Mouse (Mus musculus) adipocyte (in vitro differentiated cells): Measurements from ENCODE around the gene Trmo.

ENCODE experiments used
- DNase-seq: peaks from one replicate; pipeline ENCODE4 v3.0.0-alpha.2; 2016; ENCODE audit warnings: low spot score

The Trmo gene

DNA sequence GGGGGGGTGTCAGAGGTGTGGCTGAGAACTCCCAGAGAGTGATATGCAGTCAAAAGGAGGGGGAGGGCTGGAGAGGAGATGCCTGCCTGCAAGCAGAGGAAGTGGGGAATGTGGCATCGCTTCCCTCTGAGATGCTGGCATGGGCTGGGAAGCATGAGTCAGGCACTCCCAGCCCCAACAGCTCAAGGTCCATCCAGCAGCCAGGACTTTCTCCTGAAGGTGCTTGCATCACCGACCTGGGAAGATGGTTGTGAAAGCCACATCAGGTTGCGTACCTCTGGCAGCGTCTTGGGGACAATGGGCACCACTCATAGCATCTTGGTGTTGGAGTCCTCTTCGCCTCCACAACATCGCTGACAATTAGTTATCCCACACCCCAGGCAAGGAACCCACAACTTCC is 18.8 kb downstream of the Trmo start:
- no peak for DNase-seq

DNA sequence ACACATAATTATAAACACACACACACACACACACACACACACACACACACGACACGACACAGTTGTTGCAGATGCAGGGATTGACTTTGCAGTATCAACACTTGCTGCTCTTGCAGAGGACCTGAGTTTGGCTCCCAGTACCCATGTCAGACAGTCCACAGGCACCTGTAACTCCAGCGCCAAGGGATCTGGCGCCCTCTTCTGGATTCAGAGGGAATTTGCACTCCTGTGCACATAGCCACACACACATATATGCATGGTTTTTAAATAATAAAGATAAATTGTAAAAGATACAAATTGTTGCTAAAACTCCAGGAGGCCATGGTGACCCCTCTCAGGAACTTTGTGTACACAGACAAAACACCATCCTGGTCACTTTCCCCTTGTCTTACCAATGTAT is 20.2 kb downstream of the Trmo start:
- DNase-seq: no peak

DNA sequence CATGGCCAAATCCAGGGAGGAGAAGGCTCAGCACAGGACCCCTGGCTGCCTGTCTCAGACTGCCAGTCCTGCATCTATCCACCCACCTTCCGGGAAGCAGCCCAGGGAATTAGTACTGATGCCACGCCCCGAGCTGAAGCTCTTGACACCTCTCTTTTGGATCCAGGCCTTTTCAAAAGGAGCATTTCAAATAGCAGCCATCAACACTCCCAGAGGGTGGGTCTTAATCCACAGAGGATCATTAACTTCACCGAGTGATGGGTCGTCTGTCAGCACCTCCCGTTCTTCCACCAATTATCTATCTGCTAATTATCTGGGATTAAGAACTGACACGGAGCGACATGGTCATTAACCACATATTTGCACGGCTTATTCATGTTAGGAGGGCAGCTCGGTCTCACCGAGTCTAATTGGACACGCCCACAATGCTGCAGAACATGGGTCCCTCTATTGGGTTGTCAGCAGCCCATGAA is 21.7 kb downstream of the Trmo start:
- DNase-seq: no peak

DNA sequence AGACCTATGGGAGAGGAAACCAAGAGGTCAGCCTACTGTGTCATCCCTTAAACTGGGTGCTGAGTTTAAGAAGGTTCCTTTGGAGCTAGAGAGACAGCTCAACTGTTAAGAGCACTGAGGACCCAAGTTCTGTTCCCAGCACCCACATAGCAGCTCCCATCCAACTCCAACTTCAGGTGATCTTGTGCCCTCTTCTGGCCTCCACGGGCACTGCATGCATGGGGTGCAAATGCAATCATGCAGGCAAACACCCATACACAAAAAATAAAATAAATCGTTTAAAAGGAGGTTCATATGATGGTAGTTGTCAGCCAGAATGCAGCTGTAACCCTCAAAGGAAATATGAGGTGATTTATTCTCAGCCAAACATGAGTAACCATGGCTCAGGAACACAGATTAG is 24.9 kb downstream of the Trmo start:
- DNase-seq: no peak

DNA sequence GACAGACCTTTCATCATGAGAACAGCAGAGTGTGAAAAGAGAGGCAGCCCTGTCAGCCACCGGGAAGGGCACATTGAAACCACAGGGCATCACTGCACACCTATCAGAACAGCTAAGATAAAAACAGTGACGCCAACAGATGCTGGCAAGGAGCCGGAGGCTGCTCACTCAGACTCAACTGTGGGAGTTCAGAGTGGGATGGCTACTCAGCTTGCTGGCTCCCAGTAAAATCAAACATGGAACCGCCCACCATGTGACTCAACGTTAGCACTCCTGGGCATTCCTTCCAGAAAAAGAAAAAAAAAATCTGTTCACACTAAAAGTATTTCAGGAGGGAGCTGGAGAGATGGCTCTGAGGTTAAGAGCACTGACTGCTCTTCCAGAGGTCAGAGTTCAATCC is 28.0 kb downstream of the Trmo start:
- no peak for DNase-seq

DNA sequence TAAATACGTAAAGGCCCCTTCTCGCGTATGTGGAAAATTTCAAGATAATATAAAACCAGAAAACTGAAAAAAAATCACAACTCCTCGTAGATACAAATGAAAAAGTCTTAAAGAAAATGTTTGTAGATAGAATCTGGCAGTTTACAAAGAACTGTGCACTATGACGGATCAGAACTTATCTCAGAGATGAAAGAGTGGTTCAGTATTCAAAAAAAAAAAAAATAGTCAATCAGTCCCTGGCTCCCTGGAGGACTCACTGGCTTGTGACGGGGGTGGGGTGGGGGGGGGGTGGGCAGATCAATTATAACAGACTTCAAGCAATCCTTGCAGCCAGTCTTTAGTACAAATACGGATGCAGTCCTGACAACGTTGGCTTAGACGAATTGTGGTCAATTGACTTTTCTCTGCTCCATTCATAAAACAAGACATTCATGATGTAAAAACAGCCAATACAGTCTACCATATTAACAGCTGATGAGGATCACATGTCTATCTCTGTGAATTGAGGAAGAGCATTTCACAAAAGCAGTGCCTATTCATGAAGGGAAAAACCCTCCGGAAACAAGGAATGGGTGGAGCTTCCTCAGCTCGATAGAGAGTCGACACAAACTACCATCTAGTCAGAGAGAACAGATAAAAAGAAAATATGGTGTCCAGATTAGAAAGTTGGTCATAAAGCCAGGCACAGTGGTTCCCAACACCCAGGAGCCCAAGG is 29.5 kb downstream of the Trmo start:
- no peak for DNase-seq

DNA sequence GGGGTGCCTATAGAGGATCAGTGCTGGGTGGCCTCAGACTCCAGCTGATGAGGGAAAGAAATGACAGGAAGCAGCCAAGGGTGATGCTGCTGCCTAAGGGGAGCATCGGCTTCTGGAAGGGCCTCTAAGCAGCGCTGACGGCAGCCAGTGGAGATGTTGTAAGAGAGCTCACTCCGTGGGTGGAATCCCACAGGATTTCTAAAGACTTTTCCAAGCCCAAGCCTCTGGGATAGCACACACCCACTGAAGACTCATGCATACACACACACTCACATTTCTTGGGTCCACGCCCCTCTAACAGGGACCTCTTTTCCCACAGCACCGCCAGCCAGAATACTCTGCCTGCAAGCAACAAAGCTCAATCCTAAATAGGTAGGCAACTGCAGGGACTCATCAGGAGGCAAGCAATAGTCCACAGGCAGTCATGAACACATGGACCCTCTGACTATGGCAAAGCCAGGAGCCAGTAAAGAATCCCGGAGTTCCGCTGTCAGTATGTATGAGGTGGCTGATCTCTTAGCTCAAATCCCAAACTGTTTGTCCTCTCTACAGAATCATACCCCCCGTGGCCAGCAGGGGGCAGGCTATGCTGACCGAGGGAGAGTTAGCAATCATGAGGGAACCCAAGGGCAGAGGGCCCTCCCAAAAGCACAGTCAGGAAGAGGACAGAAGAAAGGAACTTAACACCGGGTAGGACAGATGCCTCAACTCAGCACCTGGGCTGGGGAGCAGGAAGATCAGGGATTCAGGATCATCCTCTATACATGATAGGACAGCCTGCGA is 32.7 kb downstream of the Trmo start:
- peak; percentile 45 for DNase-seq

DNA sequence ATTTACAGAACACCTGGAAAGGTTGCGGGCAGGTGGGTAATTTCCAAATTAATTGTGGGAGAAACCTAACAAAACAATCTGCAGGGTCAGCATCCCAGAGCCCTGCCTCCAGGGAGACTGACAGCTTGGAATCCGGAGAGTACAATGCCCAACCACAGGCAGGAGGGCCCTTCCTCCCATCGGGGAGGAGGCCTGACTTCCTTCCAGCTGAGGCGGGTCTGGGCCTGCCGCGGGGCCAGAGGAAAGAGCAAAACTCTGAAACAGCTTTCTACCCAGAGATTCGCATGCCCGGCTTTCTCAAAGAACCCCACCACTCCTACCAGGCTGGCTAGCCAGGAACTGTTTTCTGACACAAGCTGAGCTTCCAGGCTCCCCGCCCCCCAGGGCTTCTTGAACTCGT is 36.2 kb downstream of the Trmo start:
- DNase-seq: no peak

DNA sequence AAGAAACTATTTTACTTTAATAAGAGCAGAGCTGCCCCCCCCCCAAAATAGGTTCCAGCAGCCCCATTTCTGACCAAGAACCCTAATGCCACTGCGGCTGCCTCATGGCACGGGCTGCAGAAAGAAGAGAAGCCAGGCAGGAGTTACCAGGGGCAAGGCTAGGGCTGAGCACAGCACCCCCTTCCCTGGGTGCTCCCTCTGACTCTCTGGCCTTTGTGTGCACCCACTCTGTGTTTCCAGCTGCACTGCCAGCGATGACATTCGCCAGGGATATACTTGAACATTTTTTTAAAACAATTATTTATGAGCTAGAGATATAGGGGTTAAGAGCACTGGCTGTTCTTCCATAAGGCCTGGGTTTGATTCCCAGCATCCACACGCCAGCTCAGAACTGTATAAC is 39.7 kb downstream of the Trmo start:
- DNase-seq: no peak

DNA sequence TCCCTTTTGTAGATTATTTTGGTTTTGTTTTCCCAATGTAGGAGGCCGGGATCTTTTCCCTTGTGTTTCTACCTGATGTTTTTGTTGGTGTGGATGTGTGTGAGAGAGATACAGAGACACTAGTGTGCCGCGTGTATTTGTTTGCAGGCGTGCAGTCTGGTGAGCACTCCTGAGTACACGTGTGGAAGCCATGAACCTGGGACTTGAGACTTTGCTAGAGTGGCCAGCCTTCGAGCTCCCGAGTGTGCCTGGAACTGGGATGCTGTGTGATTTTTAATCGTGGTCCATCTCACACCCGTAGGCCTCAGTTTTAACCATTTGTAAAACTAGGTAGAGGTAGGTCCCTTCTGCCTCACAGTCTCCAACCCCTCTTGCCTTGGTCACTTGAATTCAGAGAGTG is 40.3 kb downstream of the Trmo start:
- DNase-seq: no peak

DNA sequence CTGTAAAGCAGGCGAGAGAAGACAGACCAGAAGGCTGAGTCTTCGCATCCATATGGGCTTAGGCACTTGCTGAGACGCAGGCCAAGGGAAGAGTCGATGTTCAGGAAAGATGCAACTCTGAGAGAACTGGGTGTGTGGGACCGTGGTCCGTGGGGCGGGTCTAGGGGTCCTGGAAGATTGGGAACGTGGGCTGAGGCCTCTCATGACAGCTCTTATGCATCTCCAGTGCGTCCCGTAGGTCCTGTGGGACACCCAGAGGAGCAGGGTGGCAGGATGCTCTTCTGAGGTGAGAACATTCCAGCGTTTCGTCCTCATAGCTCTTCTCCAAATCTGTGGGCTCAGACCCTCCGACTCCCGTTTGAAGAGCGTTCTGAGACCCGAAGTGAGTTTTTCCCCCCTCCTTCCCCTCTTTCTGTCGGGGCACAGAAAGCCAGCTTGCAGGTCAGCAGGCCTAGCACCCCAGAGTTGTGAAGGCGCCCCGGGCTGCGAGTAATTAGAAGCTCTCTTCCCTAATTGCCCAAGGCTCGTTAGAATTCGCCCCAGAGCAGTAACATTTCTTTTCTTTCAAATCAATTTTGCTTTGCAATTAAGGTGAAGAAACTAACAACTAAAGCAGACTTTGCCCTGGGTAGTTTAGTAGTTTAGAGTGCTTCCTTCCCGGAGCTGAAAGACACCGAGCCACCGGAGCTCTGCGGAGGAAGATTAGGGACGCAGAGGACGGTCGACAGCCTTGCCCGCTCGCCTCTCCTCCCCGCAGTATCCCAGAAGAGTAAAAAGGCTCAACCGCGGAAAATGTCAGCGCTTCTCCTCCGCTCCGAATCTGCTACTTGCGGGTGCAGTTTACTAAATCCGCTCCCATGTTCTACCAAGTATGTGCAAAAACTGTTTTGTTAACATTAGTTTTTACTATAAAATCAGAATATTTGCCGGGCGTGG is 41.4 kb downstream of the Trmo start:
- no peak for DNase-seq

DNA sequence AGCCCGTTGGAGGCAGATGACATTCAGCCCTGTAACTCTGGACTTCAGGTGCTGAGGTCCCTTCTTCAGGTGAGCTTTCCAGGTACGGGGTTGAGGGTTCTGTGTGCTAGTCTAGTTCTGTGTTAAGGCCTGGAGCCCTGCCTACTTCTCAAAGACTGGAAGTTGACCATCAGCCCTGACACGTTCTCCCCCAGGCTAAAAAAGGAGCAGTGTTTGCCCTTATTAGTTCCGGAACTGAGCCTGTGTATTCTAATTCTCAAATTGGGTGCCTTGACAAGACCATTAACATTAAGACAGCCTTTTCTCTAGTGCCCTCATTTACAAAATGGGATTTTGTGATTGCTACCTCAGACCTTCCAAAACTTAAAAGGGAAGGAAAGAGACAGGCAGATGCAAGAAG is 42.1 kb downstream of the Trmo start:
- no peak for DNase-seq

DNA sequence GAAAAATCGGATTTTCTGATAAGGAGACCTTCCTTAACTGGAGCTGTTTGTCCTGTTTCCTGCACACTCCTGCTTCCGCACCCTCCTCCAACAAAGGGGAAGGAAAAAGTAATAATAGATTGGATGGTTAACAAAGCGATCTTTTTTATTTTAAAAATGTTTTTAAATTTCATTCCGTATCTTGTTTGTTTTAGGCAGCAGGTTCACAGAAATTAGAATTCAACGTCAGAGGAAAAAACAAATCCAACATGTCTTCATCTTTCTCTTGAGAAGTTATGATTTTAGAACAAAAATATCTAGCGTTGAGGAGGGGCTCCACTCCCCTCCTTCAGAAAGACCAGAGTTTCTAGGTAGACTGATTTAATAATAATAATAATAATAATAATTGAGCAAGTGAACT is 43.0 kb downstream of the Trmo start:
- DNase-seq: no peak

DNA sequence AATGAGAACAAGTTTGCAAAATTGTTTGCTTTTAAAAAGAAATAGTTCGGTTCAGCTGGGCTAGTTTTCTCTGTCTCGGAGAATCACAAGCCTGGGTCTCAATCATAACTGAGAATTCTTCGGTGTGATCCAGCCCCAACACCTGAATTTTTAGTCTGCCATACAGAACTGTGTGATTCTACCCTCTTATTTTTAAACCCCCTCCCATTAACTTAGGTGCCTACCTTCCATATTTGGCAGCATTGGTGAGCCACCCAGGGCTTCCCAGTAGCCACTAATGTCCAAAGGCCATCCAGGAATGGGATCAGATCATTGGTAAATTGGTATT is 43.5 kb downstream of the Trmo start:
- no peak for DNase-seq

DNA sequence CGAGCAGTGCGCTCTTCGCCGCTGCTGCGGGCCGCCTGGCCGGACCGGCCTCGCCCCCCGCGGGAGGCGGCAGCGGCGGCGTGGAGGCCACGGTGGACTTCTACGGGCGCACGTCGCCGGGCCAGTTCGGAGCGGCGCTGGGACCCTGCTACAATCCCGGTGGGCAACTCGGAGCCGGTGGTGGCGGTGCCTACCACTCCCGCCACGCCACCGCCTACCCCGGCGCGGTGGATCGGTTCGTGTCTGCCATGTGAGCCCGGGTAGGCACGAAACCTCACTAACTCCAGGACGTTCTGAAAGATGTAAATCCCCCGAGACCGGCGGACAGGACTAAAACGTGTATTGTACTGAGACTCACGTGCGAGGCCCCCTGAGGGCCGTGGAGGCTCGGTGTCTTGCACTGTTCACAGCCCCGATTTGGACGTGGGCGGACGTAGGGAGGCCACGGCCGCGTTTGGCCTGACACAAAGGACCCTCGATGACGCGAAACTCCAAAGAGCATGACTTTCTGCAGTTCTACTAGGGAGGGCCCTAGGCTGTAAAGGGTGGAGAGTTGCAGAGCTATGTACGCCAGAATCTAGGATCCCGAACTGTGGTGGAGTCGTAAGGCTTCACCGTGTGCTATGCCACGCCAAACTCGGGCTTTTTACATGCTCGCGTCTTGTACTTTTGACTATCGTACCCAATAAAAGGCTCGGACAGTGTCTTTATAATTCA is 44.0 kb downstream of the Trmo start:
- no peak for DNase-seq

DNA sequence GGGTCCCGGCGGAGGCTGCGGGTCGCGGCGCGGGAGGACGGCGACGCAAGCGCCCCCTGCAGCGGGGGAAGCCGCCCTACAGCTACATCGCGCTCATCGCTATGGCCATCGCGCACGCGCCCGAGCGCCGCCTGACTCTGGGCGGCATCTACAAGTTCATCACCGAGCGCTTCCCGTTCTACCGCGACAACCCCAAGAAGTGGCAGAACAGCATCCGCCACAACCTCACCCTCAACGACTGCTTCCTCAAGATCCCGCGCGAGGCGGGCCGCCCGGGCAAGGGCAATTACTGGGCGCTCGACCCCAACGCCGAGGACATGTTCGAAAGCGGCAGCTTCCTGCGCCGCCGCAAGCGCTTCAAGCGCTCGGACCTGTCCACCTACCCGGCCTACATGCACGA is 44.9 kb downstream of the Trmo start:
- DNase-seq: no peak

DNA sequence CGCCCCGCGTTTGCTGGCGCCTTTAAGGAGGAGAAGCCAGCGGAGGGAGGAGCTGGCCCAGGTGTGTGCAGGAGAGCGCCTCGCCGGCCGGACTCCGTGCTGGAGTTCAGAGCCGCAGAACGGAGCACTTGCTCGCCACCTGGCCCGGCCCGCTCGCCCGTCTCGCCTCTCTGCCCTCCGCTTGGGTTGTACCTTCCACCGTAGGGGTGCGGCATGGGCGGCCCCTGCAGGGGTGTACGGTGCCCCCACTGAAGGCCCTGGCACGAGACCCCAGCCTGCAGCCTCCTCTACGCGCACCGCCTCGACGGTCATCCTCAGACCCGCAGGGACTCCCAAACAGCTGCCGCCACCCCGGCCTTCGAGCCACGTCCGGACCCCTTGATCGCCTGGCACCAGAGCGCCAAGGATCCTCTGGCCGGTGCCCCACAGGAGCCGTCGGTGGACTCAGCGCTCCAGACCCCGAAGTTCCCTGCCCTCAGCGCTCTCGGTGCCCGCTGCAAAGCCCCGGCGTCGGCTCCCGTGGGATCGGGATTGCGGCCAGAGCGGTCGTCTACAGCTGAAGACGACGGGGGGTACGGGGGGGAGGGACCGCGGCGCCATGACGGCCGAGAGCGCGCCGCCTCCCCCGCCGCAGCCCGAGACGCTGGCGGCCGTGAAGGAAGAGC is 45.5 kb downstream of the Trmo start, which contains the start of gene Foxe1:
TSS of gene Foxe1 (plus strand) at position 14 of the 665 bp plus-strand sequence.
- DNase-seq: no peak

DNA sequence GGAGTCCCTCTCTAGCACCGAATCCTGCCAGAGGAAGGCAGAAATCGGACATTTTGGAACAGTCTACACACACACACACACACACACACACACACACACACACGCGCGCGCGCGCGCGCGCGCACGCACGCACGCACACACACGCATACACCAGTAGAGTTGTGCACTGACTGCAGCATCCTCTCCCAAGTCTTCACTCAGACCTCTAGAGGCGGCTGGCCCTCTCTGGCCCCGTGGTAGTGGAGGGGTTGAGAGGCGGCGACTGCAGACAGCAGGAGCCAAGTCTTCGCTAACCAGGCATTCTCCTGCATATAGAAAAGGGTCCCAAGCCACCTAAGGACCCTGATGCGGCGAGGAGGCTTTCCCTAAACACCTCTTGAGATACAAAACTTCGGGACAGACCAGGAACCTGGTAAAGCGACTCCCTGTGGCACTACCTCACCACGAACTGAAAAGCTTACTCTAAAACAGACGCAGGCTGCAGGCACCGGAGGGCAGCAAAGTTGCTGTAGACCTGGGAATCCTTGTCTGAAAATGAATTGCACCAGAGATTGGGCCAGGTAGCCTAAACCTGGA is 46.4 kb downstream of the Trmo start:
- DNase-seq: no peak

DNA sequence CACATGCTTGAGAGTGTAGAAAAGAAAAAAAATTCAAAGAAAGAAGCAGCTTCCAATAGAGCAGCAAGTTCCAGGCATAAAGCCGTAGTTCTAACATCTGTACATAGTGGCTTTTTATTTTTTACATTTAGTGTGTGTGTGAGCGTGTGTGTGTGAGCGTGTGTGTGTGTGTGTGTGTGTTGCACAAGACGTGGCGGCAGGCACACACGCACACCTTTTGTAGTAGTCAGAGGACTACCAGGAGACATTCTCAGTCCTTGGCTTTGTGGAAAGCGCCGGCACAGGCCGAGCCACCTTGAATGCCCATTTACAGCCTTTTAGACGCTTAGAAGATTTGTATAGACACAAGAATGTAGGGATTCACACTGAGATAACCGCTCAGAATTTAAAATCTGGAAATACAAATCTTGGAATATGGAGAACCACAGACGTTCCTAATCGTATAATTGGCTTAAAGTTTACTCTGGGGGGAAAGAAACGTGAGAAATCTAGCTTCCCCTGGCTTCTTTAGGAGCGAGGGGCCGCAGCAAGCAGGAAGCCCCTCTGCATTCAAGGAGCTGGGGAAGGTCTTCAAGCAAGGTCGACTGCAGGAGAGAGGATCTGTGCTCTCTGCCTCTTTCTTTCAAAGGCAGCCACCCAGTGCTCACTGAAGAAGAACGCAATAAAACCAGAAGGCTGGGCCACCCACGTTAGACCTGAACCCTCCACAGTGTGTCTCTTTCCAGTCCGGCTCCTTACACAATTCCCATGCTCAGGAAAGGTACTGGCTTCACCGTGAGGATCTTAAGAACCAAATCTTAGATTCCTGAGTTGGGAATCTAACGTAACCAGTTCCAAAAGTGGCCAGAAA is 47.2 kb downstream of the Trmo start:
- no peak for DNase-seq

DNA sequence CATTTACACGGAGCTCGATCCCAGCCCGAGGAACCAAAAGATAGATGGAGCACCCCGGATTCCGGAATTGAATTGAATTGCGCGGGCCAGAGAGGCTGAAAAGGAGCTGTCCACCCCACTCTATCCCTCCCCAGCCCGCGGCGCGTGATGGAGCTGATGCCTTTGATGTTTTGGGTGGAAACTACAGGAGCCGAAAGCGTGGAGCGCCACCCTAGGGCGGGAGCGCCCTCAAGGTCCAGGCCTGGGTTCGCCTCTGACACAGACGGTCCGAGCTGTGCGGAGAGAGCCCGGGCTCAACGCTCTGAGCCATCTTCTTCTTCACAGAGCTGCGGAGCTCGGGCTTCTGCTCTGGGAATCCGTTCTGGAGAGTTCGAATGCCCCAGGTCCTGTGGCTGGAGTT is 49.7 kb downstream of the Trmo start:
- DNase-seq: no peak
